Mouse (Mus musculus): Measurements from ENCODE around the gene Sult2b1.

The Sult2b1 gene

GRCm38 (mm10) chr7:45710477-45711191, 73.8 kb downstream of the Sult2b1 start:
- no peak for DNase-seq

GRCm38 (mm10) chr7:45709677-45710355, 74.7 kb downstream of the Sult2b1 start:
- no peak for DNase-seq

GRCm38 (mm10) chr7:45709036-45709435, 75.4 kb downstream of the Sult2b1 start:
- no peak for DNase-seq

- DNase-seq, result peak in 1 of 2 experiments; percentile 37
Measured at GRCm38 (mm10) chr7:45708221-45708761, 76.2 kb downstream of the Sult2b1 start.

GRCm38 (mm10) chr7:45707375-45707967, 77.0 kb downstream of the Sult2b1 start:
- peak; percentile 97 for DNase-seq

- peak; percentile 81 to 91 for DNase-seq
Measured at GRCm38 (mm10) chr7:45706721-45707241, 77.7 kb downstream of the Sult2b1 start.

GRCm38 (mm10) chr7:45705873-45706281, 78.6 kb downstream of the Sult2b1 start:
- peak; percentile 78 to 86 for DNase-seq

- no peak for DNase-seq
Measured at GRCm38 (mm10) chr7:45705443-45705864, 79.0 kb downstream of the Sult2b1 start.

GRCm38 (mm10) chr7:45704730-45705442, 79.6 kb downstream of the Sult2b1 start, which contains the start of gene Dbp:
Dbp (plus strand) TSS chr7:45705088.
- peak; percentile 98 to 99 for DNase-seq

- peak; percentile 78 to 88 for DNase-seq
Measured at GRCm38 (mm10) chr7:45704046-45704559, 80.4 kb downstream of the Sult2b1 start.

GRCm38 (mm10) chr7:45703521-45704033, 80.9 kb downstream of the Sult2b1 start:
- peak in 1 of 2 experiments; percentile 43 for DNase-seq

- DNase-seq, result no peak
Measured at GRCm38 (mm10) chr7:45702809-45703520, 81.5 kb downstream of the Sult2b1 start.

GRCm38 (mm10) chr7:45702316-45702715, 82.2 kb downstream of the Sult2b1 start:
- no peak for DNase-seq

GRCm38 (mm10) chr7:45701607-45702006, 82.9 kb downstream of the Sult2b1 start:
- DNase-seq, result peak in 1 of 2 experiments; percentile 22

- DNase-seq, result no peak
Measured at GRCm38 (mm10) chr7:45701072-45701471, 83.4 kb downstream of the Sult2b1 start.

GRCm38 (mm10) chr7:45700301-45701015, 84.0 kb downstream of the Sult2b1 start:
- DNase-seq, result peak; percentile 76 to 81

GRCm38 (mm10) chr7:45699523-45700141, 84.8 kb downstream of the Sult2b1 start, which contains the start of gene Car11:
Car11 (plus strand) TSS chr7:45699843.
- DNase-seq, result peak; percentile 55 to 61

GRCm38 (mm10) chr7:45697894-45698293, 86.6 kb downstream of the Sult2b1 start:
- no peak for DNase-seq

- no peak for DNase-seq
Measured at GRCm38 (mm10) chr7:45695098-45695497, 89.4 kb downstream of the Sult2b1 start.
